Mouse (Mus musculus) cerebellum, adult 9-10 months (tissue): ENCODE measurements at regions not wholly inside any gene's neighbourhood (a gene's known extent, or its start where the extent isn't known, plus 50 kb on each side); places are given as distances from the start of the nearest gene placed in this dataset.

ENCODE experiments used
- DNase-seq: peaks from one replicate; pipeline ENCODE4 v3.0.0; 2022

DNA sequence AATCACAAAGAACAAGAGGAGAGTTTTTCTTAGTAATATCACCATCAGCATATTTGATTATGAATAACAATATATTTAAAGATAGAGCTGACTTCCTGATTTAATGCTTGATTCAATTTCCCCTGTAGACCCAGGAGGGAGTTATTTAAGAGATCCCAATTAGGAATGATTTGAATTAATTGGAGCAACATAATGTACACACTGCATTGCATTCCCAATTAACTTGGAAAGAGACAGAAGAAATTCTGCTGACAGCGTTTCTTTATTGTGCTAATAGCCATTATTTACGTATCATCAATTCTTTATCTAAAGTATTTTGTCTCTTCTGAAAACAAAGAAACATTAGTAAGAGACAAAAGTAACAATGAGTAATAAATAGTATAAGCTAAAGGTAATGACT is 1491.2 kb upstream of the Cited2 start:
- DNase-seq = no peak

DNA sequence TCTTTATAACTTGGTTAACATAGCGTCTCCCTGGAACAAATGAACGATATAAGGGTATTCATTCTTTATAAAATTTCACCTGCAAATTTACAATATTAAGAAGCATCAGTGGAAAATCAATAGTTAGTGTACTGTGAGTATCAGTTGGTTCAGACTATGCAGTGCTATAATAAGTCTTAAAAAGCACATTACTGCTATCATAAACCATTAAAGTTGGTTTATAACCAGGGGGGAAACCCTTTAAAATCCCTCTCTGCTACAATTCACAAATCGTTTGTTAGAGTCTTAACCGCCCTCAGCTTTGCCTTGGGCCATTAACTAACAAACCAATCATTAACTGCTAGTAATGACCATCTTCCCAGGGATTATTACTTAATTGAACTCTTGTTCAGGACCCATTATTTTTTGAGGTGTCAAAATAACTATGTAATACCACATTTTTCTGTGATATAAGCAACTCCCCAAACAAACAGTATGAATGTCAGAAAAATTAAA is 1489.4 kb upstream of the Cited2 start:
- no peak for DNase-seq

DNA sequence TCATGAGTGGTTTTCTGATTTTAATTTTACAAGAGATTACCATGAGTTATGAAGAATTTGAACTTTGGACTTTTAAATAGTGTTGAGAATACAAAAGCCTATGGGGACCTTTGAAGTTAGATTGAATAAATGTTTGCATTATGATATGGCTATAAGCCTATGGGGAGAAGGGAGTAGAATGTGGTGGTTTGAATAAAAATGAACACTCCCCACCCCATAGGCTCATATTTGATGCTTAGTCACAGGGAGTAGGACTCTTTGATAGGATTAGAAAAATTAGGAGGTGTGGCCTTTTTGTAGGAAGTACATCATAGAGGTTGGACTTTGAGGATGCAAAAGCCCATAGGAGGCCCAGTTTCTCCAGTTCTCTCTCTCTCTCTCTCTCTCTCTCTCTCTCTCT is 1466.7 kb upstream of the Cited2 start:
- no peak for DNase-seq

DNA sequence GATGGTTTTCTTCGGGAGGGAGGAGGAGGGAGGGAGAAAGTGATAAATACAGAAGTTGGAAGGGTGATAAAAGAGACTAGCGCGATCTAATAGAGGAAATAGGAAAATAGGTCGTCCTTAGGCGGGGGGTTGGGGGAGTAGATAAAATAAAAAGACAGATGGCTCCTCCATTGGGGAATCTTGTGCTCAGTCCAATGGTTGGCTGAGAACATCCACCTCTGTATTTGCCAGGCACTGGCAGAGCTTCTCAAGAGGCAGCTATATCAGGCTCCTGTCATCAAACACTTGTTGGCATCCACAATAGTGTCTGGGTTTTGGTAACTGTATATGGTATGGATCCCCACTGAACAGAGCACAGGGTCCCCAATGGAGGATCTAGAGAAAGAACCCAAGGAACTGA is 1450.2 kb upstream of the Cited2 start:
- peak; percentile 1 for DNase-seq

DNA sequence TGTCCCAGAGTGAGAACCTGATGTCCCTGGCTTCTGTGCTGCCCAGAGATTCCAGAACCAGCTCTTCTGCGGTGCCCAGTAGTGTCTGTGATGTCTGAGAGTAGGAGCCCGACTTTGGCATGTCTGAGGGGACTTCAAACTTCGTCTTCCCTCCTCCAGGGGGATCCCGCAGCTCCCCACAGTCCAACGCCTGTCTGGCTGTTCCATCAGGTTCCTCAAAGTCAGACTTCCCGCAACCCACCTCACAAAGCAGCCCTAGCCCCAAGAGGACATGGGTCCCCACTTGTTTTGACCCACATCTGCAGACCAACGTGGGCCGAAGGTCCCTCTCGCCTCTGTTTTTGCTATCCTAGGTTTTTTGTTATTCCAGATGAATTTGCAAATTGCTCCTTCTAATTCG is 1406.0 kb upstream of the Cited2 start:
- no peak for DNase-seq

DNA sequence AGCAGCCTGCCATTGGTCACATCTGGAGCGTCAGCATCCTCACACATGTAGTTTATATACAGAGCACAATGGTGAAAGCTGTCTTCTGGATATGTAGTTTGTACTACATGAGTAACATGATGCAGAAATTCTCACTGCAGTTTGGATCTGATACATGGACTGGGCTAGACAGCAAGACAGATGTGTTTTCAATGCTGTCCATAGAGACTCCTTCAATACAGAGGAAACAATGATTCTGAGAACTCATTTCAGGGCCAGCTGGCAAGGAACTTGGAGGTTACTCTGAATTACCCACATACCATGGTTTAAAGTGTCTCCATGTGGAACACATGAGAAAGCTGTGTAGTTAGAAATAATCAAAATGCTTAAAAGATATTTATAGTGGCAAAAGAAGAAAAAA is 1385.5 kb upstream of the Cited2 start:
- DNase-seq = no peak

DNA sequence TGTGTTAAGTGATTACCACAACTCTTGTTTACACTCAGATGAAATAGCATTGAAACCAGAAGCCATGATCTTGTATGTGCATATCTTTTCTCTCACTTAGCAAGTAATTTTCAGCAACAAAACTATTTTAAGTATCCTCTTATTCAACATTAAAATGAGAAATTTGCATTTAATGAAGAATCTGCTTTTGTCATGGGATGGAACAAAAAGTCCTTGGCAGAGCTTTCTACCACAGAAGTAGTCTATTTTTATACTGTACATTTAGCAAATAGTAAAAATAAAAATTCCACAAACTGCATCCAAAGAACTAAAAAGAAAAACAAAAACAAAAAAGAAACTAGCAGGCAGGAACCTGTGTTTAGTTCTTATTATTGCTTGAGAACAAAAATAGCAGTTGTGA is 1381.5 kb upstream of the Cited2 start:
- DNase-seq = no peak

DNA sequence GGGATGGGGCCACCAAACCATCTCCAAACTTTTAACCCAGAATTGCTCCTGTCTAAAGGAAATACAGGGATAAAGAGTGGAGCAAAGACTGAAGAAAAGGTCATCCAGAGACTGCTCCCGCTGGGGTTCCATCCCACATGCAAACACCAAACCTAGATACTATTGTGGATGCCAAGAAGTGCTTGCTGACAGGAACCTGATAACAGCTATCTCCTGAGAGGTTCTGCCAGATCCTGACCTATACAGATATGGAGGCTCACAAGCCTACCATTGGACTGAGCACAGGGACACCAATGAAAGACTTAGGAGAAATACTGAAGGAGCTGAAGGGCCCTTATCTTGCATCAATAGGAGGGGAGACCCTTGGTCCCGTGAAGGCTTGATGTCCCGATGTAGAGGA is 1359.0 kb upstream of the Cited2 start:
- DNase-seq = no peak
